Mouse (Mus musculus) brain, embryonic 14.5 days (tissue): ENCODE measurements around the gene Il4ra.

Source experiments
- CTCF ChIP-seq: fragments of 200-500 bp; IDR thresholded peaks from 2 replicates; pipeline ENCODE4 v1.5.1; 2012; ENCODE audit warnings: inconsistent platforms, mild to moderate bottlenecking, moderate library complexity, borderline replicate concordance; ENCODE audit not compliant: insufficient read depth, insufficient read length; ENCODE audit errors: extremely low read depth
- POLR2A ChIP-seq: fragments of 200-500 bp; IDR thresholded peaks from 2 replicates; pipeline ENCODE4 v1.6.1; 2012; ENCODE audit warnings: mild to moderate bottlenecking, inconsistent platforms, borderline replicate concordance; ENCODE audit not compliant: poor library complexity, insufficient read depth, insufficient read length, severe bottlenecking; ENCODE audit errors: extremely low read depth

DNA sequence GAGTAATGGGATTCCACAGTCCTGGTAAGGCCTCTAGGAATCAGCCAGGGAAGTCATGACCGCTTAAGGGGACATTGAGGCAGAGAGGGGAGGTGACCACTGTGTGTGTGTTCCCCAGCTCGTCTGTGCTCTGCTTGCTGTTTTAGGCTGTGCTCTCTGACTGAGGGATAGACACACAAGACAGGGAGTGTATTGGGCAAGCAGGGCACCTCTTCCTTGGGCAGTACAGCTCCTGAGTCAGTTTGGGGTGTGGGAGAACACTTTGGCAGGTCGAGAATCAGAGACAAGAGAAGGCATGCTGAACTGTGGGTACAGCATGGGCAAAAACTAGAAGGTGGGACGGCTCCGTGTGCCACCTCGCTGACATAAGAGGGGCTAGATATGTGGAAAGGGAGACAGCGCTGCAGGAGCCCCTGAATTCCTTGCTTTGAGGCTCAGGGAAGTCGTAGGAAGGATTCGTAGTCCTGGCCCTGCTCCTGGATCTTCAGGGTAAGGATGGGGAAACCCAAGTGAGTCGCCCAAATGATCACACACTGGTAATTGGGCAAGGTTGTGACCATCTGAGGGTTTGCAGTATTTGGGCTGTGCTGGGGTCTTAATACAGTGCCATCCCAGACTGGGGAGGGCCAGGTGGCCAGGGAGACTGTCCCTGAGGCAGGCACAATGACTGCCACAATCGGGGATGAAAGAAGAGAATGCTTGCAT is 1.1 kb downstream of the Il4ra start:
- TF ChIP-seq CTCF (no peak), POLR2A (no peak)
